Mouse (Mus musculus): ENCODE measurements at regions not wholly inside any gene's neighbourhood (a gene's known extent, or its start where the extent isn't known, plus 50 kb on each side); places are given as distances from the start of the nearest gene placed in this dataset.

GRCm38 (mm10) chr4:124181335-124181734 is 263.5 kb upstream of the 4930535I16Rik start:
- TF ChIP-seq ETS1 (IDR thresholded peaks at IDR 0.05; ENCODE audit: low read depth, low read length) (no peak), ZMIZ1 (IDR thresholded peaks at IDR 0.05; ENCODE audit: low read depth, low read length) (no peak), MAFK (IDR thresholded peaks at IDR 0.05; ENCODE audit: borderline replicate concordance, low read depth, low read length) (no peak), MYC (IDR thresholded peaks at IDR 0.05; ENCODE audit: low read depth, low read length) (no peak), ZNF384 (IDR thresholded peaks at IDR 0.05; ENCODE audit: low read depth, low read length) (no peak), USF2 (IDR thresholded peaks at IDR 0.05; ENCODE audit: borderline replicate concordance in 1 of 2, insufficient read depth in 1 of 2, low read depth in 1 of 2, low read length in 2 of 2) (no peak), CTCF (IDR thresholded peaks at IDR 0.05 in 2 of 3, conservative IDR thresholded peaks at IDR 0.05 in 1 of 3; ENCODE audit: control insufficient read depth in 1 of 3, insufficient read depth in 1 of 3, low read depth in 2 of 3, low read length in 3 of 3, poor library complexity in 1 of 3, severe bottlenecking in 1 of 3) (no peak), POLR2A (IDR thresholded peaks at IDR 0.05; ENCODE audit: control insufficient read depth in 1 of 2, insufficient read depth in 1 of 2, low read depth in 1 of 2, low read length in 2 of 2, poor library complexity in 1 of 2) (no peak), GATA1 (IDR thresholded peaks at IDR 0.05; ENCODE audit: low read depth, low read length) (no peak), ZKSCAN1 (IDR thresholded peaks at IDR 0.05; ENCODE audit: low read depth, low read length) (no peak), GABPA (IDR thresholded peaks at IDR 0.05; ENCODE audit: low read depth, low read length) (no peak), E2F4 (IDR thresholded peaks at IDR 0.05; ENCODE audit: borderline replicate concordance, low read depth, low read length) (no peak), POLR2AphosphoS2 (IDR thresholded peaks at IDR 0.05; ENCODE audit: low read length) (no peak), JUND (IDR thresholded peaks at IDR 0.05; ENCODE audit: low read depth, low read length) (no peak)
